In the genomic region with DNA sequence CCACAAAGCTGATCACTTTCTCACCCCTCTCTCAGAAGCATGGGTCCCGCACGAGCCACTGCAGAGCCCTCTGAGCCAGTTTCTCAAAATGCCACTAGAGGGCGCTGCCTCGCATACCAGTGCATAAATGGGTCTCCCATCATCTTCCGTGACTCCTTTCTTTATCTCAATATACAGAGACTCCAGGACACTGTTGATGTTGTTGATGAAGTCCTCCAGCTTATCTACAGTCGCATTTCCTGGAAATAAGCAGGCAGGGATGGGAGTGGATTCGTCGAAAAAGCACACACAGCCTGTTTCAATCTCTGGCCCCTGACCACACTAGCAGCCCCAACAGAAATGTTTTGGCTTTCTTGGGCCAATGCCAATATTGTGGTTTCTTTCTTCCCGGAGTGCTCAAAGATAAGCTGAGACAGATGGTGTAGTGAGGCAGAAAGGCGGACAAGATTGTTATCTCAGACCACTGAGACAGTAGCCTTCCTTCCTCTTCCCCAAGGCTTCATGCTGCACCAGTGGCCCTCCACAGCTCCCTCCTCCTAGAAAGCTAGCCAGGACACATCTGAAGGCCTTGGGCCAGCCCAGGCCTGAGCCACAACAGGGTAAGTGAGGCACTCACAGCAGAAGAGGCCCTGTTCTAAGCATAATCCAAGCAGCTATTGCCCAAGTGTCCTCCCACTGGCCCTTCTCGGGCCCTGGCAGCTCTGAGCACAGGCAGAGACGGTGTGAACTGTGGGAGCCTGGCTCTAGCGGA, we compare ENCODE assay signal across 8 mouse cellular contexts. TPM values are rescaled to one million over a fixed set of nuclear protein-coding genes. Genes with fewer than 3 reads are reported as not detected.
DNase-seq lines count a peak whose midpoint lies in the region; ATAC-seq and TF ChIP-seq lines count a peak whose summit lies in the region.

No protein-coding gene starts in this region.

- dilution Hi-C loops in CH12.LX (cut with MboI; ENCODE audit: extremely low pct_ligation_motif_present, extremely low pct_unique_long_range_greater_than_20kb, low sequenced_read_pairs) = no loop called here

- peak; percentile 79 for DNase-seq in CH12.LX (ENCODE audit: extremely low read depth)
- peak; percentile 95 for DNase-seq in c-Kit-positive CD71-positive TER-119-negative erythroid progenitor cells, embryonic 14.5 days (ENCODE audit: low read depth)
- peak; percentile 75 for DNase-seq in heart, postnatal 0 days (ENCODE audit: low spot score)
- DNase-seq in kidney, postnatal 36 days = peak; percentile 77 to 88
- DNase-seq in telencephalon, adult 2 months (ENCODE audit: low read depth, low spot score) = peak; percentile 38

- TF ChIP-seq CTCF in CH12.LX (conservative IDR thresholded peaks at IDR 0.05 in 1 of 2, IDR thresholded peaks at IDR 0.05 in 1 of 2; ENCODE audit: low read depth in 2 of 2, low read length in 2 of 2) = peak; percentile 85 to 88
- TF ChIP-seq CTCF in heart, postnatal 0 days (IDR thresholded peaks at IDR 0.05; ENCODE audit: low read depth) = peak; percentile 88

- H3K4me2 ChIP-seq in CH12.LX (ENCODE audit: insufficient read depth, low read depth, poor library complexity, severe bottlenecking) = peak overlapping the region; percentile 13; the same call in 1 of the 2 replicates
- H3K4me2 ChIP-seq in forebrain, embryonic 12.5 days = no peak overlapping the region
- H3K4me2 ChIP-seq in heart, postnatal 0 days (ENCODE audit: low read depth, low read length) = 0 out of 2 replicates have a peak overlapping the region, but pooled peaks have one; percentile 13
- H3K4me2 ChIP-seq in liver, embryonic 16.5 days (ENCODE audit: low read depth, low read length) = peak overlapping the region; percentile 59
- no peak overlapping the region for H3K4me2 ChIP-seq in neural tube, embryonic 13.5 days

- peak; percentile 80 for ATAC-seq in forebrain, embryonic 12.5 days (ENCODE audit: low FRiP score)
- peak; percentile 47 for ATAC-seq in heart, postnatal 0 days (ENCODE audit: insufficient read depth, low read depth)
- ATAC-seq in liver, embryonic 16.5 days (ENCODE audit: low read depth) = peak; percentile 91
- peak; percentile 41; the same call in 1 of the 2 replicates for ATAC-seq in neural tube, embryonic 13.5 days (ENCODE audit: low read depth)

- H3K4me1 ChIP-seq in CH12.LX (ENCODE audit: control insufficient read depth in 1 of 2, insufficient read depth in 2 of 2) = peaks cover 13 to 72% of the 10 kb centered on the region in 2 experiments
- peaks cover 27% of the 10 kb centered on the region for H3K4me1 ChIP-seq in forebrain, embryonic 12.5 days
- peaks cover 38% of the 10 kb centered on the region for H3K4me1 ChIP-seq in heart, postnatal 0 days (ENCODE audit: control insufficient read depth, insufficient read depth)
- peaks cover 27% of the 10 kb centered on the region for H3K4me1 ChIP-seq in liver, embryonic 16.5 days (ENCODE audit: control insufficient read depth, low read depth, low read length)
- peaks cover 38% of the 10 kb centered on the region for H3K4me1 ChIP-seq in neural tube, embryonic 13.5 days (replicated peaks)

- H3K27ac ChIP-seq in CH12.LX (ENCODE audit: insufficient read depth, low read depth) = no peak overlapping the region
- peak overlapping the region; percentile 77 for H3K27ac ChIP-seq in forebrain, embryonic 12.5 days
- H3K27ac ChIP-seq in heart, postnatal 0 days (ENCODE audit: low read depth) = peak overlapping the region; percentile 67
- H3K27ac ChIP-seq in liver, embryonic 16.5 days (ENCODE audit: low read length) = peak overlapping the region; percentile 97
- H3K27ac ChIP-seq in neural tube, embryonic 13.5 days (replicated peaks) = peak overlapping the region; percentile 67

- H3K9me3 ChIP-seq in CH12.LX (replicated peaks; ENCODE audit: low read length) = no peaks in the 10 kb centered on the region
- no peaks in the 10 kb centered on the region for H3K9me3 ChIP-seq in forebrain, embryonic 12.5 days
- no peaks in the 10 kb centered on the region for H3K9me3 ChIP-seq in heart, postnatal 0 days (replicated peaks; ENCODE audit: control insufficient read depth, low read length)
- no peaks in the 10 kb centered on the region for H3K9me3 ChIP-seq in liver, embryonic 16.5 days (replicated peaks; ENCODE audit: control insufficient read depth, low read length)
- no peaks in the 10 kb centered on the region for H3K9me3 ChIP-seq in neural tube, embryonic 13.5 days

- 35% methylated on average over 13 of the region's 13 CpGs for WGBS in forebrain, embryonic 12.5 days
- WGBS in heart, postnatal 0 days = 20% methylated on average over 13 of the region's 13 CpGs
- 7% methylated on average over 13 of the region's 13 CpGs for WGBS in liver, embryonic 16.5 days (ENCODE audit: insufficient replicate concordance)
- WGBS in neural tube, embryonic 13.5 days = 34% methylated on average over 13 of the region's 13 CpGs

- H3K36me3 ChIP-seq in CH12.LX (replicated peaks in 1 of 2; ENCODE audit: control insufficient read depth in 1 of 2, insufficient read depth in 1 of 2, low read length in 1 of 2) = peaks cover 35 to 73% of the 10 kb centered on the region in 2 experiments
- peaks cover 33% of the 10 kb centered on the region for H3K36me3 ChIP-seq in forebrain, embryonic 12.5 days (replicated peaks)
- H3K36me3 ChIP-seq in heart, postnatal 0 days (replicated peaks; ENCODE audit: control insufficient read depth, insufficient read depth, low read length) = peaks cover 36% of the 10 kb centered on the region
- H3K36me3 ChIP-seq in liver, embryonic 16.5 days (ENCODE audit: control insufficient read depth, insufficient read depth) = peaks cover 20% of the 10 kb centered on the region
- peaks cover 31% of the 10 kb centered on the region for H3K36me3 ChIP-seq in neural tube, embryonic 13.5 days

- TF ChIP-seq EP300 in CH12.LX (IDR thresholded peaks at IDR 0.05; ENCODE audit: low read length) = no peak
- no peak for TF ChIP-seq EP300 in heart, postnatal 0 days (IDR thresholded peaks at IDR 0.05; ENCODE audit: low read depth)

- no peak overlapping the region for H3K9ac ChIP-seq in CH12.LX (ENCODE audit: insufficient read depth, low read depth)
- H3K9ac ChIP-seq in forebrain, embryonic 12.5 days = no peak overlapping the region
- no peak overlapping the region for H3K9ac ChIP-seq in heart, postnatal 0 days (replicated peaks; ENCODE audit: low read depth, low read length)
- peak overlapping the region; percentile 66 for H3K9ac ChIP-seq in liver, embryonic 16.5 days (ENCODE audit: low read depth, low read length)
- H3K9ac ChIP-seq in neural tube, embryonic 13.5 days = peak overlapping the region; percentile 1; the same call in 1 of the 2 replicates

- H3K4me3 ChIP-seq in CH12.LX (replicated peaks in 1 of 3; ENCODE audit: low read depth in 2 of 3, low read length in 2 of 3, poor library complexity in 1 of 3) = no peak overlapping the region
- no peak overlapping the region for H3K4me3 ChIP-seq in forebrain, embryonic 12.5 days (replicated peaks)
- H3K4me3 ChIP-seq in heart, postnatal 0 days (ENCODE audit: low read depth, low read length) = no peak overlapping the region
- H3K4me3 ChIP-seq in liver, embryonic 16.5 days (ENCODE audit: low read depth, low read length) = peak overlapping the region; percentile 10
- no peak overlapping the region for H3K4me3 ChIP-seq in neural tube, embryonic 13.5 days

- H3K27me3 ChIP-seq in CH12.LX (replicated peaks) = no peaks in the 10 kb centered on the region
- H3K27me3 ChIP-seq in forebrain, embryonic 12.5 days = no peaks in the 10 kb centered on the region
- no peaks in the 10 kb centered on the region for H3K27me3 ChIP-seq in heart, postnatal 0 days (ENCODE audit: control insufficient read depth, insufficient read depth, low read length)
- no peaks in the 10 kb centered on the region for H3K27me3 ChIP-seq in liver, embryonic 16.5 days (ENCODE audit: control insufficient read depth, insufficient read depth, low read depth, low read length)
- no peaks in the 10 kb centered on the region for H3K27me3 ChIP-seq in neural tube, embryonic 13.5 days

- in situ Hi-C loops in CH12.LX (cut with MboI; ENCODE audit: low pct_ligation_motif_present, low pct_unique_long_range_greater_than_20kb, low sequenced_read_pairs) = no loop called here

- H3K79me2 ChIP-seq in CH12.LX (replicated peaks; ENCODE audit: control insufficient read depth, extremely low read depth, insufficient read depth, poor library complexity, severe bottlenecking) = no peaks in the 10 kb centered on the region

- TF ChIP-seq POLR2A in CH12.LX (IDR thresholded peaks at IDR 0.05; ENCODE audit: low read depth, low read length) = no peak

- peak; percentile 72 for TF ChIP-seq RAD21 in CH12.LX (IDR thresholded peaks at IDR 0.05; ENCODE audit: low read depth, low read length)

TF ChIP-seq in CH12.LX, 34 proteins besides CTCF, POLR2A, EP300 and RAD21:
- TF ChIP-seq MAFK (IDR thresholded peaks at IDR 0.05; ENCODE audit: insufficient replicate concordance, low read length) (no peak), MAZ (IDR thresholded peaks at IDR 0.05; ENCODE audit: low read depth, low read length) (no peak), BHLHE40 (IDR thresholded peaks at IDR 0.05; ENCODE audit: low read depth, low read length) (peak; percentile 45; the same call in 1 of the 2 replicates), MYC (IDR thresholded peaks at IDR 0.05; ENCODE audit: low read depth, low read length) (0 out of 2 replicates have a peak, but pooled peaks have one; percentile 23), SMC3 (IDR thresholded peaks at IDR 0.05; ENCODE audit: low read depth, low read length) (peak; percentile 81)

RNA-seq across cellular contexts. Expression of a gene that starts 19.2 kb away (rescaled TPM):
- total RNA-seq in CH12.LX (2012; rRNA removed) = 56.1 and 74.8 TPM in 2 replicates
- total RNA-seq in CH12.LX (2014; rRNA removed) = 61.9 and 70.5 TPM in 2 replicates
- 52.0 and 52.5 TPM in 2 replicates for polyA plus RNA-seq in CH12.LX (2012; ENCODE audit: insufficient read length, low read depth)
- 113 and 114 TPM in 2 replicates for polyA plus RNA-seq in forebrain, embryonic 12.5 days (2016; fragmentation: Nextera tagmentation; extraction: Ambion mirVana)
- 37.0 and 50.3 TPM in 2 replicates for total RNA-seq in heart, postnatal 0 days (2014; rRNA removed; ENCODE audit: low replicate concordance)
- polyA plus RNA-seq in heart, postnatal 0 days (2015; fragmentation: Nextera tagmentation; extraction: Ambion mirVana) = 96.0 and 96.4 TPM in 2 replicates
- polyA plus RNA-seq in liver, embryonic 16.5 days (2015; fragmentation: Nextera tagmentation; extraction: Ambion mirVana) = 64.6 and 70.3 TPM in 2 replicates
- polyA plus RNA-seq in neural tube, embryonic 13.5 days (2015; fragmentation: Nextera tagmentation; extraction: Ambion mirVana) = 93.2 and 105 TPM in 2 replicates

RNA-seq across cellular contexts. Expression of a gene that starts 27.7 kb away (rescaled TPM):
- total RNA-seq in CH12.LX (2012; rRNA removed) (5.0 and 7.9 TPM in 2 replicates), CH12.LX (2014; rRNA removed) (8.7 and 8.9 TPM in 2 replicates)
- polyA plus RNA-seq in CH12.LX (2012; ENCODE audit: insufficient read length, low read depth) = 6.6 and 6.7 TPM in 2 replicates
- 8.4 and 10.9 TPM in 2 replicates for polyA plus RNA-seq in forebrain, embryonic 12.5 days (2016; fragmentation: Nextera tagmentation; extraction: Ambion mirVana)
- total RNA-seq in heart, postnatal 0 days (2014; rRNA removed; ENCODE audit: low replicate concordance) = 4.0 and 6.8 TPM in 2 replicates
- 3.7 and 3.8 TPM in 2 replicates for polyA plus RNA-seq in heart, postnatal 0 days (2015; fragmentation: Nextera tagmentation; extraction: Ambion mirVana)
- 5.6 and 5.8 TPM in 2 replicates for polyA plus RNA-seq in liver, embryonic 16.5 days (2015; fragmentation: Nextera tagmentation; extraction: Ambion mirVana)
- polyA plus RNA-seq in neural tube, embryonic 13.5 days (2015; fragmentation: Nextera tagmentation; extraction: Ambion mirVana) = 4.7 and 5.4 TPM in 2 replicates

Comparison
In these comparisons a context has a peak if more than half of its experiments do, and no peak if none do; other contexts are left out.
1. DNase-seq: peak in every context shown above with its lines; median percentile 95 in c-Kit-positive CD71-positive TER-119-negative erythroid progenitor cells, embryonic 14.5 days; 82 in kidney, postnatal 36 days; 79 in CH12.LX; 75 in heart, postnatal 0 days; 38 in telencephalon, adult 2 months.
2. H3K4me2 ChIP-seq: peak in CH12.LX (single experiment), heart, postnatal 0 days (single experiment) and liver, embryonic 16.5 days (single experiment); none in forebrain, embryonic 12.5 days (single experiment) and neural tube, embryonic 13.5 days (single experiment).
3. H3K9ac ChIP-seq: peak in liver, embryonic 16.5 days (single experiment) and neural tube, embryonic 13.5 days (single experiment); none in CH12.LX (single experiment), forebrain, embryonic 12.5 days (single experiment) and heart, postnatal 0 days (single experiment).
4. ATAC-seq: peak in every context shown above with its lines; median percentile 91 in liver, embryonic 16.5 days; 80 in forebrain, embryonic 12.5 days; 47 in heart, postnatal 0 days; 41 in neural tube, embryonic 13.5 days.